Mouse (Mus musculus) embryonic facial prominence, embryonic 12.5 days (tissue): Measurements from ENCODE around the gene Gypa. TPM values are rescaled to one million over a fixed set of nuclear protein-coding genes. Genes with fewer than 3 reads are reported as not detected.
A peak's percentile ranks its signal among the peaks of the same experiment; 100 is the strongest.

ENCODE experiments used
- ATAC-seq: fragments of 200-750 bp; cut with Nextera tagmentation; 2 replicates; pipeline ENCODE4 v1.8.0; 2017; ENCODE audit not compliant: insufficient number of reproducible peaks, insufficient read depth, low FRiP score, low TSS enrichment
- H3K27ac ChIP-seq: fragments of 300-500 bp; sonication (generic); 2 replicates; pipeline ENCODE4 v1.5.1; 2016; ENCODE audit warnings: mild to moderate bottlenecking
- H3K27me3 ChIP-seq: fragments of 300-500 bp; sonication (generic); 2 replicates; pipeline ENCODE4 v1.6.1; 2016; ENCODE audit warnings: mild to moderate bottlenecking, moderate library complexity
- H3K36me3 ChIP-seq: fragments of 300-500 bp; sonication (generic); 2 replicates; pipeline ENCODE4 v1.6.1; 2016; ENCODE audit warnings: mild to moderate bottlenecking
- H3K4me1 ChIP-seq: fragments of 300-500 bp; sonication (generic); 2 replicates; pipeline ENCODE4 v1.6.1; 2016
- H3K4me2 ChIP-seq: fragments of 300-500 bp; sonication (generic); replicated peaks from 2 replicates; pipeline ENCODE4 v1.6.1; 2016; ENCODE audit warnings: mild to moderate bottlenecking, moderate library complexity
- H3K4me3 ChIP-seq: fragments of 300-500 bp; sonication (generic); 2 replicates; pipeline ENCODE4 v1.5.1; 2016; ENCODE audit warnings: mild to moderate bottlenecking
- H3K9ac ChIP-seq: fragments of 300-500 bp; sonication (generic); 2 replicates; pipeline ENCODE4 v1.6.1; 2016; ENCODE audit warnings: mild to moderate bottlenecking, moderate library complexity
- H3K9me3 ChIP-seq: fragments of 300-500 bp; sonication (generic); 2 replicates; pipeline ENCODE4 v1.6.1; 2016; ENCODE audit warnings: mild to moderate bottlenecking, moderate library complexity
- WGBS: fragments of 180-500 bp; shearing (Covaris S2); methylation state at CpG from one replicate; pipeline ENCODE4 v1.1.7; 2016; 5-methylcytosine and 5-hydroxymethylcytosine counted together
- polyA plus RNA-seq: library from polyadenylated mRNA; unstranded; fragments of >200 nt; fragmentation: Nextera tagmentation; extraction: Ambion mirVana; gene quantifications from 2 replicates; pipeline ENCODE4 v1.2.1, GENCODE M21; 2016

Gypa gene
- 4.3 and 5.2 TPM in 2 replicates for polyA plus RNA-seq

- ATAC-seq = no peak
- 31% methylated on average over 14 of the region's 14 CpGs for WGBS
- Histone ChIP-seq H3K9me3 (no peaks in the 10 kb centered on the region), H3K36me3 (no peaks in the 10 kb centered on the region), H3K27ac (no peak within 1 kb of the TSS), H3K9ac (peak within 1 kb of the TSS; percentile 39; the same call in 1 of the 2 replicates), H3K4me3 (peak within 1 kb of the TSS; percentile 50), H3K27me3 (no peaks in the 10 kb centered on the region), H3K4me2 (peak within 1 kb of the TSS; percentile 70), H3K4me1 (no peaks in the 10 kb centered on the region)
Measured at GRCm38 (mm10) chr8:80493523-80494345, at the start of gene Gypa. TSS of gene Gypa (plus strand) at chr8:80493781.

GRCm38 (mm10) chr8:80444534-80445072 is 49.0 kb upstream of the Gypa start:
- WGBS = 76% methylated on average over 4 of the region's 4 CpGs
- Histone ChIP-seq H3K4me2 (no peak overlapping the region), H3K9ac (no peak overlapping the region), H3K9me3 (no peaks in the 10 kb centered on the region), H3K27me3 (no peaks in the 10 kb centered on the region), H3K36me3 (no peaks in the 10 kb centered on the region), H3K27ac (no peak overlapping the region), H3K4me3 (no peak overlapping the region), H3K4me1 (no peaks in the 10 kb centered on the region)
- no peak for ATAC-seq

DNA sequence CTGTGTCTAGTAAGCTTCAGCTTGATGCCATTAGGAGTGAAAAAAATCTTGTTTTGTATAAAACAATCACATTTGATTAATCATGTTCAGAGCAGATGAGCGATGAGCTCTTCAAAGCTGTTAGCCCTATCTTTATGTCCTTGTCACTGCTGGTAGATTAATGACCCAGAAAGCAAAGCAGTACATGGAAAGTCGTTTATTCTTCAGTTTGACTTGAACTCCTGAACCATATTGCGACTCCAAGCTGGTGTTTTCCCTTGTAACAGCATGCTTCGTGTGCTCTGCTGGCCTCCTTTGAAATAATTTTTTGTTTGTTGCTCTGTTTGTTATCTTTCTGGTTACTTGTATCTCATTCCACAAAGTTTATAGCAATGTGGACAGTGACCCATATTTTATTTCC is 46.4 kb upstream of the Gypa start:
- H3K9me3 ChIP-seq = no peaks in the 10 kb centered on the region
- ATAC-seq = no peak
- no peak overlapping the region for H3K4me2 ChIP-seq
- WGBS = 86% methylated on average over 4 of the region's 4 CpGs
- no peaks in the 10 kb centered on the region for H3K4me1 ChIP-seq
- H3K27ac ChIP-seq = no peak overlapping the region
- no peaks in the 10 kb centered on the region for H3K36me3 ChIP-seq
- H3K9ac ChIP-seq = no peak overlapping the region
- H3K4me3 ChIP-seq = no peak overlapping the region
- no peaks in the 10 kb centered on the region for H3K27me3 ChIP-seq

DNA sequence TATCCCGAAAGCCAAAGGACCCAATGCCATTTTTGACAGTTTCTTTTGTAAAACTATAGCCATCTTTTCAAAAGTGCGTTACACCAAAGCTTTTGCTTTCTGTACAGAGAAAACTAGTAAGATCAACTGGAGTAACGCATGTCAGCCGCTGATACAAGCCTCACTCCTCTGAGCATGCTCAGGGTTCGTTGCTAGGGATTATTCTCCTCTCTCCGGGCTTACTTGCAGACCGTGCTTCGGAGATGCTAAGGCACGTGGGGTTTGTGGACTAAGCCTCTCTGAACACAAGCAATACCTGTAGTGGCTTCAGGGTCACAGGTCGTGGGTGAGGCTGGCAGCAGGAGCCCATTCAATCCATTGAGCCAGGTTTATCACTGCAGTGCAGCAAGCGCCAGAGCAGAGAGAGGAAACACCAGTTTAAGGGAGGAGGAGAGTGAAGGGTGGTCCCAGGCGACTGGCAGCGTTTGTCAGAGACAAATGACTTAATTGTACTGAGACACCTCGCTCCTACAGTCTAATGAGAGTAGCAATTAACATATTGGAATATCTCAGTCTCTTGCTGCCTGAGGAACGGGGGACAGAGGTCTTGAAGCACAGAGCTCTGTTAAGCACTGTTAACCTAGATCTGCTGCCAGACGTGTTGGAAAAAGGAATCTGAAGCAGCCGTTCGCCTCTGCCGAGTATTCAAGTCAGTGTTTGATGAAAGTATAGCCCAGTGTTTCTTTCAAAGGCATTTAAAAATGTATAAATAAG is 41.5 kb upstream of the Gypa start:
- H3K4me3 ChIP-seq = no peak overlapping the region
- WGBS = 62% methylated on average over 19 of the region's 19 CpGs
- H3K36me3 ChIP-seq = no peaks in the 10 kb centered on the region
- H3K27ac ChIP-seq = no peak overlapping the region
- H3K4me2 ChIP-seq = no peak overlapping the region
- no peaks in the 10 kb centered on the region for H3K4me1 ChIP-seq
- H3K9me3 ChIP-seq = no peaks in the 10 kb centered on the region
- no peaks in the 10 kb centered on the region for H3K27me3 ChIP-seq
- H3K9ac ChIP-seq = no peak overlapping the region
- no peak for ATAC-seq

- Histone ChIP-seq H3K27ac (no peak overlapping the region), H3K4me2 (no peak overlapping the region), H3K4me3 (no peak overlapping the region), H3K9ac (no peak overlapping the region), H3K9me3 (no peaks in the 10 kb centered on the region), H3K4me1 (no peaks in the 10 kb centered on the region; the same call in 1 of the 2 replicates), H3K36me3 (no peaks in the 10 kb centered on the region), H3K27me3 (no peaks in the 10 kb centered on the region)
- ATAC-seq = no peak
- whole genome bisulfite sequencing = 70% methylated on average over 4 of the region's 4 CpGs
Measured at GRCm38 (mm10) chr8:80463450-80463917, 30.1 kb upstream of the Gypa start.

DNA sequence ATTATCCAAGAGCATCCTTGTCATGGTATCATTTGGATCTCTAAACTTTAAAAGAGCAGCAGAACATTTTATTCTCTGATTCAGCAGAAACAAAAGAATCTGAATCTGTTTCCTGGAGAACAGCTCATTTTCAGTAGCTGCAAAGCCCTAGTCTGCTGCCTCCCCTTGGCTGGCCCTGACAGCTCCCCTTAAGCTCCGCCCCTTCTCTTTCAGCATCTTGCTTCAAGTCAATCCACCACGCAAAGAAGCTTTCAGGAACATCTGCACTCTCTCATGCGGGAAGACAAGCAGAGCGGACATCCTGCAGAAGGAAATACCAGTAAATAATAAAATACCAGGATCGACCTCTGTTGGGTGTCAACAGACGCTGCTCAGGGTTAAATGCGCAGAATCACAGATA is 18.6 kb upstream of the Gypa start:
- Histone ChIP-seq H3K36me3 (no peaks in the 10 kb centered on the region), H3K9me3 (no peaks in the 10 kb centered on the region), H3K4me1 (no peaks in the 10 kb centered on the region), H3K27ac (no peak overlapping the region), H3K4me2 (no peak overlapping the region), H3K4me3 (no peak overlapping the region), H3K27me3 (no peaks in the 10 kb centered on the region), H3K9ac (no peak overlapping the region)
- no peak for ATAC-seq
- 44% methylated on average over 7 of the region's 7 CpGs for WGBS

GRCm38 (mm10) chr8:80478156-80478555 is 15.4 kb upstream of the Gypa start:
- no peaks in the 10 kb centered on the region for H3K36me3 ChIP-seq
- no peak for ATAC-seq
- WGBS = 80% methylated on average over 5 of the region's 5 CpGs
- H3K27ac ChIP-seq = no peak overlapping the region
- H3K4me2 ChIP-seq = no peak overlapping the region
- no peak overlapping the region for H3K9ac ChIP-seq
- H3K9me3 ChIP-seq = no peaks in the 10 kb centered on the region
- no peak overlapping the region for H3K4me3 ChIP-seq
- H3K4me1 ChIP-seq = no peaks in the 10 kb centered on the region
- H3K27me3 ChIP-seq = no peaks in the 10 kb centered on the region

DNA sequence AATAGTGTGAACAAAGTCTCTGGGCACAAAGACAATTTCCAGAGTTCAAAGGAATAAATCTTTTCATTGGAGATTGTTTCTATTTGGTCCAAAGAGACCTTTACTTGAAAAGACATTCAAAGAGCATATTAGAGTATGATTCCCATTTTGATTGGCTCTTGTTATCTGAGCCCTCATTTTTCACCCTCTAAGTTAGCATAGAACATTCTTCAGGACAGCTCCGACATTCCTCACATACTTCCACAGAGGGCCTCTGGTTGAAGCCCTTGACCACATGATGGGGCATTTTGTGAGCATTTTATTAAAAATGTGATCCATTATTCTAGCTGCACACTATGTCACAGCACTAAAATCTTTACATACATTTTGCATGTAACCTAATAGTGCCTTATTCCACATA is 14.5 kb upstream of the Gypa start:
- WGBS = 29% methylated on average over 1 of the region's 1 CpGs
- no peak overlapping the region for H3K4me3 ChIP-seq
- no peak for ATAC-seq
- H3K4me2 ChIP-seq = no peak overlapping the region
- no peaks in the 10 kb centered on the region for H3K4me1 ChIP-seq
- H3K27ac ChIP-seq = no peak overlapping the region
- H3K36me3 ChIP-seq = no peaks in the 10 kb centered on the region
- no peaks in the 10 kb centered on the region for H3K27me3 ChIP-seq
- no peak overlapping the region for H3K9ac ChIP-seq
- H3K9me3 ChIP-seq = no peaks in the 10 kb centered on the region

GRCm38 (mm10) chr8:80482173-80482572 is 11.4 kb upstream of the Gypa start:
- Histone ChIP-seq H3K4me2 (no peak overlapping the region), H3K4me3 (no peak overlapping the region), H3K36me3 (no peaks in the 10 kb centered on the region), H3K9me3 (no peaks in the 10 kb centered on the region), H3K9ac (no peak overlapping the region), H3K27ac (no peak overlapping the region), H3K27me3 (no peaks in the 10 kb centered on the region), H3K4me1 (no peaks in the 10 kb centered on the region)
- no peak for ATAC-seq
- WGBS = 73% methylated on average over 6 of the region's 6 CpGs

DNA sequence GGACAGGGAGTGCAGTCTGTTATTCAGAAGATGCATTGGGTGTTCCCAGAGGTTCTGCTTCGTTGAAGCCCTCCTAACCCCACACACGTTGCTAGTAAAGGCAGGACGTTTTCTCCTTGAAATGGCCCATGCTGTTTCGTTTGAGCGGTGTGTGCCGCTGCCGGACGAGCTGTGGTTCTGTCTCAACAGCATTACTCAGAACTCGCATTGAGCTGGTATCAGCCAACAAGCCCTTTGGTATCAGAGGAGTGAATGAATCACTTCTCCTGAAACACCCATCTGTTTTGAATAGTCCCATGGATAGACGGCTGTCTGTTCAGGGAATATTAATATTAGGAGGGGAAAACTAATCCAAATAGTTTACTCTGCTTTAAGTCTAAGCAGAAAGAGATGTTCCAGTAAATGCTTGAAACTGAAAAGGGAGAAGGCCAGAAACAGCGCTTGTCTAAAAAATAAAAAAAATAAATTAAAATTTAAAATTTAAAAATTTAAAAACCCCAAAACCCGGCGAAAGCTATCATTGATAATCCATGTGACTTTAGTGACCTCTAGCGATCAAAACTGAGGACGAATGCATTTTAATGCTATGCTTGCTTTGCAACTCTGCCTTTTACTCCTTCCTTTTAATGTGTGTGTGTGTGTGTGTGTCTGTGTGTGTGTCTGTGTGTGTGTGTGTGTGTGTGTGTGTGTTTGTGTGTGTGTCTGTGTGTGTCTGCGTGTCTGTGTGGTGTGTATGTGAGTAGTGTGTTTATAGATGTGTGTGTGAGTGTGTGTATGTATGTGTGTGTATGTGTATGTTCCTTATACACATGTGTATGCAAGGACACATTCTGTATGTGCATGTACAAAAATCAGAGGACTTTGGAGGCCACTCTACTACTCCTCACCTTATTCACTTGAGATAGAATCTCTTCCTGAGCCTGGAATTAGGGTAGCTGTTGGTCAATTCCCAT is 10.5 kb upstream of the Gypa start:
- 29% methylated on average over 16 of the region's 16 CpGs for WGBS
- Histone ChIP-seq H3K9me3 (no peaks in the 10 kb centered on the region), H3K36me3 (no peaks in the 10 kb centered on the region), H3K9ac (no peak overlapping the region), H3K27me3 (no peaks in the 10 kb centered on the region), H3K4me2 (peak overlapping the region; percentile 27; the same call in 1 of the 2 replicates), H3K4me3 (no peak overlapping the region), H3K27ac (no peak overlapping the region), H3K4me1 (no peaks in the 10 kb centered on the region)
- ATAC-seq = no peak

- WGBS = 35% methylated on average over 1 of the region's 1 CpGs
- ATAC-seq = no peak
- Histone ChIP-seq H3K4me2 (no peak overlapping the region), H3K9me3 (no peaks in the 10 kb centered on the region), H3K36me3 (no peaks in the 10 kb centered on the region), H3K4me1 (no peaks in the 10 kb centered on the region), H3K27me3 (no peaks in the 10 kb centered on the region), H3K4me3 (no peak overlapping the region), H3K27ac (no peak overlapping the region), H3K9ac (no peak overlapping the region)
Measured at GRCm38 (mm10) chr8:80491562-80491961, 2.0 kb upstream of the Gypa start.
